Mouse (Mus musculus): ENCODE measurements around the gene Mpp2. TPM values are rescaled to one million over a fixed set of nuclear protein-coding genes. Genes with fewer than 3 reads are reported as not detected.

The Mpp2 gene
- polyA plus RNA-seq, 1 experiment from 2014 or later: 10.7 TPM

- Histone ChIP-seq H3K9me3 (ENCODE audit: control insufficient read depth, low read length) (no peaks in the 10 kb centered on the region), H3K27ac (replicated peaks; ENCODE audit: low read depth, low read length) (no peak overlapping the region), H3K9ac (ENCODE audit: low read length) (no peak overlapping the region), H3K36me3 (ENCODE audit: control insufficient read depth, insufficient read depth, low read length) (no peaks in the 10 kb centered on the region), H3K27me3 (ENCODE audit: control insufficient read depth, insufficient read depth, low read length) (no peaks in the 10 kb centered on the region), H3K4me3 (ENCODE audit: low read depth, low read length) (no peak overlapping the region), H3K4me1 (ENCODE audit: control insufficient read depth, insufficient read depth, low read length) (peaks cover 13% of the 10 kb centered on the region), H3K4me2 (ENCODE audit: low read depth, severe bottlenecking) (no peak overlapping the region)
- no peak for DNase-seq (ENCODE audit: low spot score)
- no peak for ATAC-seq (ENCODE audit: insufficient number of reproducible peaks, low FRiP score, low TSS enrichment, low read depth)
- 78% methylated on average over 13 of the region's 13 CpGs for WGBS
Observed at GRCm38 (mm10) chr11:102023406-102023805, 64.9 kb downstream of the Mpp2 start.

- no peak overlapping the region for H3K4me2 ChIP-seq (ENCODE audit: low read depth, severe bottlenecking)
- H3K27ac ChIP-seq (replicated peaks; ENCODE audit: low read depth, low read length): no peak overlapping the region
- ATAC-seq (ENCODE audit: insufficient number of reproducible peaks, low FRiP score, low TSS enrichment, low read depth): no peak
- no peak for DNase-seq (ENCODE audit: low spot score)
- no peak overlapping the region for H3K4me3 ChIP-seq (ENCODE audit: low read depth, low read length)
- no peaks in the 10 kb centered on the region for H3K36me3 ChIP-seq (ENCODE audit: control insufficient read depth, insufficient read depth, low read length)
- peaks cover 8% of the 10 kb centered on the region for H3K4me1 ChIP-seq (ENCODE audit: control insufficient read depth, insufficient read depth, low read length)
- no peaks in the 10 kb centered on the region for H3K27me3 ChIP-seq (ENCODE audit: control insufficient read depth, insufficient read depth, low read length)
- no peaks in the 10 kb centered on the region for H3K9me3 ChIP-seq (ENCODE audit: control insufficient read depth, low read length)
- no peak overlapping the region for H3K9ac ChIP-seq (ENCODE audit: low read length)
- WGBS: 43% methylated on average over 5 of the region's 5 CpGs
Observed at GRCm38 (mm10) chr11:102021196-102021595, 67.1 kb downstream of the Mpp2 start.

- H3K27ac ChIP-seq (replicated peaks; ENCODE audit: low read depth, low read length): no peak overlapping the region
- DNase-seq (ENCODE audit: low spot score) (no peak), ATAC-seq (ENCODE audit: insufficient number of reproducible peaks, low FRiP score, low TSS enrichment, low read depth) (no peak)
- no peak overlapping the region for H3K4me3 ChIP-seq (ENCODE audit: low read depth, low read length)
- H3K27me3 ChIP-seq (ENCODE audit: control insufficient read depth, insufficient read depth, low read length): no peaks in the 10 kb centered on the region
- H3K9me3 ChIP-seq (ENCODE audit: control insufficient read depth, low read length): no peaks in the 10 kb centered on the region
- H3K36me3 ChIP-seq (ENCODE audit: control insufficient read depth, insufficient read depth, low read length): no peaks in the 10 kb centered on the region
- 85% methylated on average over 9 of the region's 9 CpGs for WGBS
- no peaks in the 10 kb centered on the region for H3K4me1 ChIP-seq (ENCODE audit: control insufficient read depth, insufficient read depth, low read length)
- no peak overlapping the region for H3K4me2 ChIP-seq (ENCODE audit: low read depth, severe bottlenecking)
- H3K9ac ChIP-seq (ENCODE audit: low read length): no peak overlapping the region
Observed at GRCm38 (mm10) chr11:102019736-102020135, 68.6 kb downstream of the Mpp2 start.

- H3K4me1 ChIP-seq (ENCODE audit: control insufficient read depth, insufficient read depth, low read length): no peaks in the 10 kb centered on the region
- ATAC-seq (ENCODE audit: insufficient number of reproducible peaks, low FRiP score, low TSS enrichment, low read depth) (no peak), DNase-seq (ENCODE audit: low spot score) (no peak)
- peaks cover 2% of the 10 kb centered on the region; the same call in 1 of the 2 replicates for H3K36me3 ChIP-seq (ENCODE audit: control insufficient read depth, insufficient read depth, low read length)
- 82% methylated on average over 1 of the region's 1 CpGs for WGBS
- H3K9ac ChIP-seq (ENCODE audit: low read length): no peak overlapping the region
- H3K27me3 ChIP-seq (ENCODE audit: control insufficient read depth, insufficient read depth, low read length): no peaks in the 10 kb centered on the region
- no peak overlapping the region for H3K4me2 ChIP-seq (ENCODE audit: low read depth, severe bottlenecking)
- H3K9me3 ChIP-seq (ENCODE audit: control insufficient read depth, low read length): no peaks in the 10 kb centered on the region
- no peak overlapping the region for H3K4me3 ChIP-seq (ENCODE audit: low read depth, low read length)
- no peak overlapping the region for H3K27ac ChIP-seq (replicated peaks; ENCODE audit: low read depth, low read length)
Observed at GRCm38 (mm10) chr11:102016136-102016535, 72.2 kb downstream of the Mpp2 start.

GRCm38 (mm10) chr11:102015472-102015871, 72.8 kb downstream of the Mpp2 start:
- DNase-seq (ENCODE audit: low spot score): no peak
- ATAC-seq (ENCODE audit: insufficient number of reproducible peaks, low FRiP score, low TSS enrichment, low read depth): no peak
- WGBS: 65% methylated on average over 6 of the region's 6 CpGs
- no peaks in the 10 kb centered on the region for H3K9me3 ChIP-seq (ENCODE audit: control insufficient read depth, low read length)
- peaks cover 2% of the 10 kb centered on the region for H3K4me1 ChIP-seq (ENCODE audit: control insufficient read depth, insufficient read depth, low read length)
- no peak overlapping the region for H3K4me2 ChIP-seq (ENCODE audit: low read depth, severe bottlenecking)
- no peaks in the 10 kb centered on the region for H3K27me3 ChIP-seq (ENCODE audit: control insufficient read depth, insufficient read depth, low read length)
- peak overlapping the region; percentile 8; the same call in 1 of the 2 replicates for H3K27ac ChIP-seq (replicated peaks; ENCODE audit: low read depth, low read length)
- no peak overlapping the region for H3K9ac ChIP-seq (ENCODE audit: low read length)
- no peak overlapping the region for H3K4me3 ChIP-seq (ENCODE audit: low read depth, low read length)
- H3K36me3 ChIP-seq (ENCODE audit: control insufficient read depth, insufficient read depth, low read length): peaks cover 2% of the 10 kb centered on the region; the same call in 1 of the 2 replicates

- H3K9me3 ChIP-seq (ENCODE audit: control insufficient read depth, low read length): no peaks in the 10 kb centered on the region
- no peak overlapping the region for H3K4me2 ChIP-seq (ENCODE audit: low read depth, severe bottlenecking)
- DNase-seq (ENCODE audit: low spot score) (no peak), ATAC-seq (ENCODE audit: insufficient number of reproducible peaks, low FRiP score, low TSS enrichment, low read depth) (no peak)
- H3K27ac ChIP-seq (replicated peaks; ENCODE audit: low read depth, low read length): no peak overlapping the region
- WGBS: 88% methylated on average over 8 of the region's 8 CpGs
- no peak overlapping the region for H3K9ac ChIP-seq (ENCODE audit: low read length)
- H3K4me1 ChIP-seq (ENCODE audit: control insufficient read depth, insufficient read depth, low read length): peaks cover 14% of the 10 kb centered on the region
- no peaks in the 10 kb centered on the region for H3K27me3 ChIP-seq (ENCODE audit: control insufficient read depth, insufficient read depth, low read length)
- H3K4me3 ChIP-seq (ENCODE audit: low read depth, low read length): no peak overlapping the region
- H3K36me3 ChIP-seq (ENCODE audit: control insufficient read depth, insufficient read depth, low read length): peaks cover 6% of the 10 kb centered on the region; the same call in 1 of the 2 replicates
Observed at GRCm38 (mm10) chr11:102013201-102013600, 75.1 kb downstream of the Mpp2 start.

GRCm38 (mm10) chr11:102011510-102011909, 76.8 kb downstream of the Mpp2 start:
- H3K4me3 ChIP-seq (ENCODE audit: low read depth, low read length): no peak overlapping the region
- H3K9me3 ChIP-seq (ENCODE audit: control insufficient read depth, low read length): no peaks in the 10 kb centered on the region
- DNase-seq (ENCODE audit: low spot score) (no peak), ATAC-seq (ENCODE audit: insufficient number of reproducible peaks, low FRiP score, low TSS enrichment, low read depth) (no peak)
- H3K4me1 ChIP-seq (ENCODE audit: control insufficient read depth, insufficient read depth, low read length): peaks cover 14% of the 10 kb centered on the region
- no peak overlapping the region for H3K4me2 ChIP-seq (ENCODE audit: low read depth, severe bottlenecking)
- 77% methylated on average over 8 of the region's 8 CpGs for WGBS
- H3K9ac ChIP-seq (ENCODE audit: low read length): no peak overlapping the region
- no peak overlapping the region for H3K27ac ChIP-seq (replicated peaks; ENCODE audit: low read depth, low read length)
- no peaks in the 10 kb centered on the region for H3K27me3 ChIP-seq (ENCODE audit: control insufficient read depth, insufficient read depth, low read length)
- peaks cover 6% of the 10 kb centered on the region; the same call in 1 of the 2 replicates for H3K36me3 ChIP-seq (ENCODE audit: control insufficient read depth, insufficient read depth, low read length)

GRCm38 (mm10) chr11:102010140-102010539, 78.2 kb downstream of the Mpp2 start:
- H3K4me2 ChIP-seq (ENCODE audit: low read depth, severe bottlenecking): no peak overlapping the region
- DNase-seq (ENCODE audit: low spot score) (peak; percentile 56), ATAC-seq (ENCODE audit: insufficient number of reproducible peaks, low FRiP score, low TSS enrichment, low read depth) (no peak)
- peak overlapping the region; percentile 59 for H3K27ac ChIP-seq (replicated peaks; ENCODE audit: low read depth, low read length)
- H3K9me3 ChIP-seq (ENCODE audit: control insufficient read depth, low read length): no peaks in the 10 kb centered on the region
- WGBS: 30% methylated on average over 13 of the region's 13 CpGs
- H3K36me3 ChIP-seq (ENCODE audit: control insufficient read depth, insufficient read depth, low read length): peaks cover 6% of the 10 kb centered on the region; the same call in 1 of the 2 replicates
- no peaks in the 10 kb centered on the region for H3K27me3 ChIP-seq (ENCODE audit: control insufficient read depth, insufficient read depth, low read length)
- no peak overlapping the region for H3K4me3 ChIP-seq (ENCODE audit: low read depth, low read length)
- H3K4me1 ChIP-seq (ENCODE audit: control insufficient read depth, insufficient read depth, low read length): peaks cover 14% of the 10 kb centered on the region
- H3K9ac ChIP-seq (ENCODE audit: low read length): peak overlapping the region; percentile 7; the same call in 1 of the 2 replicates
